9 mouse cellular contexts compared by ENCODE assay signal in the genomic region with DNA sequence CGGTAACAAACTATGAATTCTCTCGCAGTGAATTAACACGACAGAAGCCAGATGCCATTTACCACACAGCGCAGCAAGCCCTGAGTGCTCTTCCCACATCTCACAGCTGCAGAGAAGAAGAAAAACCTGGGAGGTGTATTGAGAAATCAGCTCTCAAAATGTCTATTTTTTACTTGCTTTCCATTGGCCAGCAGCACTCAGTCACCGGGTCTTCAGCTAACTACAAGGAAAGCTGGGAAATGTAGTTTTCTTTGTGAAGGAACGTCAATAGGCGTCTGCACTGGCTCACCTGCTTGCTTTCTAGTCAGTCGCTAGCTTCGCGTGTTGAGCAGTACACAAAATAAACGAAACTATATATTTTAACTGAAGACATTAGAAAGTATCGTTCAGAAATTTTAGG. TPM values are rescaled to one million over a fixed set of nuclear protein-coding genes. Genes with fewer than 3 reads are reported as not detected.
A peak's percentile ranks its signal among the peaks of the same experiment; 100 is the strongest.
DNase-seq lines count a peak whose midpoint lies in the region; ATAC-seq and TF ChIP-seq lines count a peak whose summit lies in the region.
"Had no signal": no experiment of that assay in that cellular context is flagged by ENCODE, and none has a peak within 500 bp of the region (broad histone marks: within the 10 kb centered on the region; RNA-seq: fewer than 3 reads in every experiment).

No protein-coding gene starts in this region.

- no peak overlapping the region for H3K4me3 ChIP-seq in heart, embryonic 14.5 days (ENCODE audit: control insufficient read depth in 1 of 2, insufficient read depth in 1 of 2, low read depth in 1 of 2, low read length in 2 of 2)
- H3K4me3 ChIP-seq in heart, embryonic 11.5 days (ENCODE audit: low read depth, low read length): no peak overlapping the region
- no peak overlapping the region for H3K4me3 ChIP-seq in CH12.LX (replicated peaks in 1 of 3; ENCODE audit: low read depth in 2 of 3, low read length in 2 of 3, poor library complexity in 1 of 3)
- no peak overlapping the region for H3K4me3 ChIP-seq in forebrain, embryonic 14.5 days (ENCODE audit: low read depth, low read length)
- no peak overlapping the region for H3K4me3 ChIP-seq in midbrain, embryonic 13.5 days (replicated peaks)

- H3K9me3 ChIP-seq in heart, embryonic 14.5 days (ENCODE audit: control insufficient read depth, low read length): no peaks in the 10 kb centered on the region
- H3K9me3 ChIP-seq in heart, embryonic 11.5 days (replicated peaks; ENCODE audit: control insufficient read depth, low read length): no peaks in the 10 kb centered on the region
- H3K9me3 ChIP-seq in CH12.LX (replicated peaks; ENCODE audit: low read length): no peaks in the 10 kb centered on the region
- H3K9me3 ChIP-seq in forebrain, embryonic 14.5 days (replicated peaks; ENCODE audit: control insufficient read depth, low read length): no peaks in the 10 kb centered on the region
- H3K9me3 ChIP-seq in midbrain, embryonic 13.5 days: no peaks in the 10 kb centered on the region

- WGBS in heart, embryonic 14.5 days: 61% methylated on average over 12 of the region's 12 CpGs
- WGBS in heart, embryonic 11.5 days (ENCODE audit: insufficient replicate concordance): 62% methylated on average over 12 of the region's 12 CpGs
- WGBS in forebrain, embryonic 14.5 days: 70% methylated on average over 12 of the region's 12 CpGs
- 77% methylated on average over 12 of the region's 12 CpGs for WGBS in midbrain, embryonic 13.5 days

- intact Hi-C loops in heart, postnatal 14 days (cut with DNase I): loop anchor here (2.0 kb wide), 1 partner anchor 211 kb away; no protein-coding TSS in a partner anchor

- no peak overlapping the region for H3K9ac ChIP-seq in heart, embryonic 14.5 days (ENCODE audit: low read length)
- no peak overlapping the region for H3K9ac ChIP-seq in heart, embryonic 11.5 days (ENCODE audit: low read depth, low read length)
- no peak overlapping the region for H3K9ac ChIP-seq in CH12.LX (ENCODE audit: insufficient read depth, low read depth)
- no peak overlapping the region for H3K9ac ChIP-seq in forebrain, embryonic 14.5 days (ENCODE audit: low read length)
- H3K9ac ChIP-seq in midbrain, embryonic 13.5 days (replicated peaks): no peak overlapping the region

- DNase-seq in CH12.LX (ENCODE audit: extremely low read depth): no peak
- DNase-seq in forebrain, embryonic 14.5 days (ENCODE audit: low spot score): peak; percentile 80
- no peak for DNase-seq in adrenal gland, postnatal 14 days
- no peak for DNase-seq in heart, postnatal 14 days
- DNase-seq: gastrocnemius, postnatal 36 days had no signal

- no peak for TF ChIP-seq CTCF in CH12.LX (conservative IDR thresholded peaks at IDR 0.05 in 1 of 2, IDR thresholded peaks at IDR 0.05 in 1 of 2; ENCODE audit: low read depth in 2 of 2, low read length in 2 of 2)

- no peak for TF ChIP-seq RAD21 in CH12.LX (IDR thresholded peaks at IDR 0.05; ENCODE audit: low read depth, low read length)

- H3K27me3 ChIP-seq in heart, embryonic 14.5 days (ENCODE audit: control insufficient read depth, insufficient read depth, low read length): no peaks in the 10 kb centered on the region
- no peaks in the 10 kb centered on the region for H3K27me3 ChIP-seq in heart, embryonic 11.5 days (ENCODE audit: control insufficient read depth, insufficient read depth, low read length)
- no peaks in the 10 kb centered on the region for H3K27me3 ChIP-seq in CH12.LX (replicated peaks)
- H3K27me3 ChIP-seq in forebrain, embryonic 14.5 days (replicated peaks; ENCODE audit: control insufficient read depth, insufficient read depth, low read length): no peaks in the 10 kb centered on the region
- no peaks in the 10 kb centered on the region for H3K27me3 ChIP-seq in midbrain, embryonic 13.5 days

- in situ Hi-C loops in CH12.LX (cut with MboI; ENCODE audit: low pct_ligation_motif_present, low pct_unique_long_range_greater_than_20kb, low sequenced_read_pairs): no loop called here

- no peak for TF ChIP-seq EP300 in CH12.LX (IDR thresholded peaks at IDR 0.05; ENCODE audit: low read length)

- H3K4me2 ChIP-seq in heart, embryonic 14.5 days (ENCODE audit: low read length): peak overlapping the region; percentile 32
- no peak overlapping the region for H3K4me2 ChIP-seq in heart, embryonic 11.5 days
- no peak overlapping the region for H3K4me2 ChIP-seq in CH12.LX (ENCODE audit: insufficient read depth, low read depth, poor library complexity, severe bottlenecking)
- H3K4me2 ChIP-seq in forebrain, embryonic 14.5 days (ENCODE audit: low read length): no peak overlapping the region
- H3K4me2 ChIP-seq in midbrain, embryonic 13.5 days (replicated peaks): no peak overlapping the region

- no peak overlapping the region for H3K27ac ChIP-seq in heart, embryonic 14.5 days (replicated peaks in 1 of 2; ENCODE audit: control insufficient read depth in 1 of 2, insufficient read depth in 1 of 2, low read depth in 2 of 2, low read length in 2 of 2)
- H3K27ac ChIP-seq in heart, embryonic 11.5 days (ENCODE audit: low read depth, low read length): no peak overlapping the region
- no peak overlapping the region for H3K27ac ChIP-seq in CH12.LX (ENCODE audit: insufficient read depth, low read depth)
- H3K27ac ChIP-seq in forebrain, embryonic 14.5 days (ENCODE audit: low read depth, low read length): no peak overlapping the region
- H3K27ac ChIP-seq in midbrain, embryonic 13.5 days: no peak overlapping the region

- no peak for TF ChIP-seq POLR2A in CH12.LX (IDR thresholded peaks at IDR 0.05; ENCODE audit: low read depth, low read length)

- dilution Hi-C loops in CH12.LX (cut with MboI; ENCODE audit: extremely low pct_ligation_motif_present, extremely low pct_unique_long_range_greater_than_20kb, low sequenced_read_pairs): no loop called here

- H3K36me3 ChIP-seq in heart, embryonic 14.5 days (ENCODE audit: control insufficient read depth, insufficient read depth, low read length): no peaks in the 10 kb centered on the region
- H3K36me3 ChIP-seq in heart, embryonic 11.5 days (ENCODE audit: control insufficient read depth, insufficient read depth, low read length): no peaks in the 10 kb centered on the region
- no peaks in the 10 kb centered on the region for H3K36me3 ChIP-seq in CH12.LX (replicated peaks in 1 of 2; ENCODE audit: control insufficient read depth in 1 of 2, insufficient read depth in 1 of 2, low read length in 1 of 2)
- H3K36me3 ChIP-seq in forebrain, embryonic 14.5 days (ENCODE audit: control insufficient read depth, insufficient read depth, low read length): no peaks in the 10 kb centered on the region
- no peaks in the 10 kb centered on the region for H3K36me3 ChIP-seq in midbrain, embryonic 13.5 days

- no peak for ATAC-seq in heart, embryonic 14.5 days (ENCODE audit: insufficient number of reproducible peaks, insufficient read depth, low FRiP score, low read depth)
- no peak for ATAC-seq in heart, embryonic 11.5 days (replicated peaks; ENCODE audit: insufficient number of reproducible peaks, low FRiP score, low TSS enrichment)
- peak; percentile 74; the same call in 1 of the 2 replicates for ATAC-seq in forebrain, embryonic 14.5 days
- peak; percentile 81 for ATAC-seq in midbrain, embryonic 13.5 days
- no peak for ATAC-seq in inflammation-experienced regulatory T-cells, adult 6 months

- H3K79me2 ChIP-seq in CH12.LX (replicated peaks; ENCODE audit: control insufficient read depth, extremely low read depth, insufficient read depth, poor library complexity, severe bottlenecking): no peaks in the 10 kb centered on the region

- peaks cover 4 to 5% of the 10 kb centered on the region in 2 experiments; a peak in 3 of 4 replicates for H3K4me1 ChIP-seq in heart, embryonic 14.5 days (ENCODE audit: control insufficient read depth in 2 of 2, insufficient read depth in 2 of 2, low read length in 2 of 2)
- 0 out of 2 replicates have a peak, but pooled peaks cover 5% of the 10 kb centered on the region for H3K4me1 ChIP-seq in heart, embryonic 11.5 days (ENCODE audit: control insufficient read depth, insufficient read depth, low read length)
- peaks cover 3 to 4% of the 10 kb centered on the region in 2 experiments; a peak in 2 of 4 replicates for H3K4me1 ChIP-seq in CH12.LX (ENCODE audit: control insufficient read depth in 1 of 2, insufficient read depth in 2 of 2)
- H3K4me1 ChIP-seq in forebrain, embryonic 14.5 days (ENCODE audit: control insufficient read depth, insufficient read depth, low read length): no peaks in the 10 kb centered on the region
- H3K4me1 ChIP-seq in midbrain, embryonic 13.5 days (replicated peaks): peaks cover 7% of the 10 kb centered on the region; the same call in 1 of the 2 replicates

TF ChIP-seq in CH12.LX, 34 proteins besides CTCF, POLR2A, EP300 and RAD21:
- TF ChIP-seq HCFC1 (IDR thresholded peaks at IDR 0.05; ENCODE audit: low read depth, low read length) (peak; percentile 71), MEF2A (IDR thresholded peaks at IDR 0.05; ENCODE audit: borderline replicate concordance, low read depth, low read length) (no peak), ELF1 (IDR thresholded peaks at IDR 0.05; ENCODE audit: low read depth, low read length) (no peak), ETS1 (conservative IDR thresholded peaks at IDR 0.05; ENCODE audit: low read depth, low read length) (no peak)

RNA-seq across cellular contexts. Expression of a gene that starts 37.1 kb away (rescaled TPM):
- polyA plus RNA-seq in heart, embryonic 14.5 days (2014; fragmentation: Nextera tagmentation; extraction: Ambion mirVana): 1.2 and 2.3 TPM in 2 replicates
- polyA plus RNA-seq in heart, embryonic 11.5 days (2014; fragmentation: Nextera tagmentation; extraction: Ambion mirVana): 0.69 and 1.2 TPM in 2 replicates
- total RNA-seq in CH12.LX (2012; rRNA removed) (0.21 and 0.25 TPM in 2 replicates), CH12.LX (2014; rRNA removed) (0.30 TPM in 1 of 2 replicates, not detected in the other)
- polyA plus RNA-seq in CH12.LX (2012; ENCODE audit: insufficient read length, low read depth): 0.25 TPM in 1 of 2 replicates, not detected in the other
- 0.91 and 1.1 TPM in 2 replicates for polyA plus RNA-seq in forebrain, embryonic 14.5 days (2014; fragmentation: Nextera tagmentation; extraction: Ambion mirVana)
- polyA plus RNA-seq in midbrain, embryonic 13.5 days (2015; fragmentation: Nextera tagmentation; extraction: Ambion mirVana): 0.50 and 0.67 TPM in 2 replicates
- 0.56 and 0.64 TPM in 2 replicates for total RNA-seq in adrenal gland, postnatal 14 days (2021)
- under 1 TPM in 1 of 3 experiments, not detected in 2; 0.69 TPM for polyA plus RNA-seq in inflammation-experienced regulatory T-cells, adult 6 months (2017; shearing (Covaris generic))
- 1 to 10 TPM; 1.1 to 1.4 TPM for total RNA-seq in heart, postnatal 14 days (2021)

Comparison
In these comparisons a context has a peak if more than half of its experiments do, and no peak if none do; other contexts are left out.
1. ATAC-seq: peak in forebrain, embryonic 14.5 days (single experiment) and midbrain, embryonic 13.5 days (single experiment); none in heart, embryonic 14.5 days (single experiment), heart, embryonic 11.5 days (single experiment) and inflammation-experienced regulatory T-cells, adult 6 months (single experiment).